Mouse (Mus musculus) liver, embryonic 14.5 days (tissue): ENCODE data around the gene Plekha5.

Experiments used
- CTCF ChIP-seq: IDR thresholded peaks from 2 replicates; pipeline ENCODE4 v1.5.1; 2016; ENCODE audit warnings: antibody characterized with exemption, low read depth, control low read depth
- EP300 ChIP-seq: IDR thresholded peaks from 2 replicates; pipeline ENCODE4 v1.6.1; 2016; ENCODE audit warnings: antibody characterized with exemption, low read depth

DNA sequence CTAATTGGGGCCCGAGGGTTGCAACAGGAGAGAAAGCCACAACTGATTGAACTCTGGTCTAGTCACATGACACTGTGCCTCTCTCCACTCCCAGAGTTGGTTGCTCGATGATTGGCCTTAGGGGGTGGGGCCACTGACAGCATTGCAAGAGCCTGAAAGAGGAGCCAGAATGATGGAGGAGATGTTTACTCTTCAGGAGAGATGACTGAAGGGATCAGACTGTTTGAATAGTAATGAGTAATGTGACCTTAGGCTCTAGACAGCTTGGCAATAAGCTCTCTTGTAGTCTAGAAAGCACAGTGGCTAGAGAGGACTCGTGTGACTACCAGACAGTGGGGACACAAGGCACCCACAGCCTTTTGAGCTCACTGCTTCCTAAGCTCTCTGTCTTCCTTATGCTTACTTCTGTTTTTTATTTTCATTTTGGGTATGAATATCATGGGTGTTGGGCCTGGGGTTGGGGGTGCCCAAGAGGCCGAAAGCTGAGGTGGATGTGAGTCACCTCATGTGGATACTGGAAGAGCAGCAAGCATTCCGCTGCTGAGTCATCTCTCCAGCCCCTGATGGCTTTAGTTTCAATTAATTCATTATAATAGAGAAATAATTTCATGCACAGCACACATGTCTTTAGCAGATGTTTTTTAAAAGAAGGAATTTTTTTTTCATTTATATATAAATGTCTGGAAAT lies 124.4 kb downstream of the Plekha5 start:
- TF ChIP-seq CTCF = no peak
- no peak for TF ChIP-seq EP300
